Comparison of ENCODE assay signal across 20 mouse cellular contexts in the genomic region with DNA sequence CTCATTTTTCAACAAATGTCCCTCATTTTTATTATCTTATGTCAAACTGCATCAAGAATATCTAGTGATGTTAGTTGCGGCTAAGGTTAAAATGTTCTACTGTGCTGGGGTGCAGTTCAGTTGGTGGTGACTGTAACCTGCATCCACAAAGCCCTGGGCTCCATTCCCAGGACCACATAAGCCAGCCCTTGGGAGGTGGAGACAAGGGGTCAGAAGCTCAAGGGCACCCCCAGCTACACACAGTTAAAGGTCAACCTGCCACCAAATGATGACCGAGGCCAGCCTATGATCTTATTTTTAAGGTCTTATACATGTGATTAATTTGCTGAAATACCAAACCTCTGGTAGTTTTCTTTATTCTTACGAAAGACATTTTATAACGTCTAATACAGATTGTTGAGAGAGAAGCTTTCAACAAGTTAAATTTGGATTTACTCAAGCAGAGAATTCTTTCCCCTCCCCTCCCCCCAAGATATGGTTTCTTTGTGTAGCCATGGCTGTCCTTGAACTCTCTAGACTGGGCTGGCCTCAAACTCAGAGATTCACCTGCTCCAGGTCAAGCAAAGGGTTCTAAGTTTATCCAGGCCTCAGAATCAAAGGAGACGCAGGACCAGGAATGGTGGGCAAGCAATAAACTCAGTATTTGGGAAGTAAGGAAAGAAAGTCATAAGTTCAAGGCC.
A peak's percentile ranks its signal among the peaks of the same experiment; 100 is the strongest.
DNase-seq lines count a peak whose midpoint lies in the region; ATAC-seq and TF ChIP-seq lines count a peak whose summit lies in the region.
"Had no signal": no experiment of that assay in that cellular context is flagged by ENCODE, and none has a peak within 500 bp of the region (broad histone marks: within the 10 kb centered on the region; RNA-seq: fewer than 3 reads in every experiment).

No protein-coding gene starts in this region.

- peaks cover 82% of the 10 kb centered on the region for H3K4me1 ChIP-seq in E14TG2a.4 (replicated peaks; ENCODE audit: low read depth, low read length)
- H3K4me1 ChIP-seq in ES-E14 (ENCODE audit: control insufficient read depth in 2 of 2, insufficient read depth in 2 of 2, low read length in 2 of 2, poor library complexity in 1 of 2) = peaks cover 10 to 15% of the 10 kb centered on the region in 2 experiments
- no peaks in the 10 kb centered on the region for H3K4me1 ChIP-seq in forebrain, embryonic 13.5 days
- H3K4me1 ChIP-seq: embryonic facial prominence, embryonic 12.5 days; hindbrain, embryonic 15.5 days had no signal

- H3K9ac ChIP-seq in ES-E14 (ENCODE audit: insufficient read depth, low read depth, low read length, poor library complexity, severe bottlenecking) = no peak overlapping the region; the same call in 1 of the 2 replicates
- H3K9ac ChIP-seq in forebrain, embryonic 13.5 days = no peak overlapping the region
- H3K9ac ChIP-seq: embryonic facial prominence, embryonic 12.5 days; heart, embryonic 13.5 days; hindbrain, embryonic 15.5 days had no signal

- H3K4me2 ChIP-seq in forebrain, embryonic 13.5 days = no peak overlapping the region
- H3K4me2 ChIP-seq: embryonic facial prominence, embryonic 12.5 days; heart, embryonic 13.5 days; hindbrain, embryonic 15.5 days had no signal

- WGBS in forebrain, embryonic 13.5 days = 94% methylated on average over 5 of the region's 5 CpGs

- no peak for TF ChIP-seq CTCF in E14TG2a.4 (conservative IDR thresholded peaks at IDR 0.05; ENCODE audit: low read length)

- H3K27ac ChIP-seq in ES-E14 (ENCODE audit: insufficient read depth, low read depth, low read length, poor library complexity, severe bottlenecking) = peak overlapping the region; percentile 63; the same call in 1 of the 2 replicates
- H3K27ac ChIP-seq in forebrain, embryonic 13.5 days = no peak overlapping the region
- H3K27ac ChIP-seq: embryonic facial prominence, embryonic 12.5 days; heart, adult 2 months; heart, embryonic 13.5 days; hindbrain, embryonic 15.5 days had no signal

- in situ Hi-C loops in ES-E14 (cut with MboI; ENCODE audit: low sequenced_read_pairs in 2 of 2, unreplicated experiment in 2 of 2) = no loop called here

- H3K36me3 ChIP-seq in E14TG2a.4 (ENCODE audit: insufficient read depth, low read length) = no peaks in the 10 kb centered on the region
- H3K36me3 ChIP-seq in ES-E14 (ENCODE audit: control insufficient read depth, insufficient read depth, low read length, poor library complexity, severe bottlenecking) = no peaks in the 10 kb centered on the region
- no peaks in the 10 kb centered on the region for H3K36me3 ChIP-seq in forebrain, embryonic 13.5 days (ENCODE audit: poor library complexity, severe bottlenecking)
- H3K36me3 ChIP-seq: embryonic facial prominence, embryonic 12.5 days; heart, embryonic 13.5 days; hindbrain, embryonic 15.5 days had no signal

- no peaks in the 10 kb centered on the region for H3K27me3 ChIP-seq in E14TG2a.4 (ENCODE audit: insufficient read depth, low read length)
- H3K27me3 ChIP-seq in forebrain, embryonic 13.5 days = no peaks in the 10 kb centered on the region
- H3K27me3 ChIP-seq: embryonic facial prominence, embryonic 12.5 days; heart, embryonic 13.5 days; hindbrain, embryonic 15.5 days; Patski had no signal

- no peak for DNase-seq in ES-E14 (ENCODE audit: low read depth, low spot score)
- peak; percentile 89 for DNase-seq in adrenal gland, adult 2 months
- DNase-seq in adrenal gland, postnatal 25 days = peak; percentile 57
- no peak for DNase-seq in heart, adult 9 months (ENCODE audit: low spot score in 2 of 2)
- no peak for DNase-seq in testis, postnatal 10 days (ENCODE audit: low spot score)
- DNase-seq: cerebellum, adult 11 months; cerebellum, adult 9-10 months; cerebellum, postnatal 25 days; gastrocnemius, postnatal 14 days; heart, adult 2 months; heart, postnatal 36 days; kidney, adult 2 months had no signal

- ATAC-seq in forebrain, embryonic 13.5 days = no peak
- ATAC-seq: forebrain, embryonic 16.5 days; intestine, embryonic 16.5 days; Patski had no signal

- peak overlapping the region; percentile 73 for H3K4me3 ChIP-seq in E14TG2a.4 (replicated peaks; ENCODE audit: low read length)
- H3K4me3 ChIP-seq in ES-E14 (ENCODE audit: insufficient read depth in 1 of 2, low read depth in 1 of 2, low read length in 2 of 2, poor library complexity in 1 of 2, severe bottlenecking in 1 of 2) = peak overlapping the region; percentile 19 to 35; a peak in 3 of 4 replicates
- H3K4me3 ChIP-seq in forebrain, embryonic 13.5 days = no peak overlapping the region
- H3K4me3 ChIP-seq: embryonic facial prominence, embryonic 12.5 days; heart, adult 2 months; heart, embryonic 13.5 days; hindbrain, embryonic 15.5 days had no signal

- peaks cover 6% of the 10 kb centered on the region for H3K9me3 ChIP-seq in E14TG2a.4 (ENCODE audit: low read length)
- H3K9me3 ChIP-seq in ES-E14 (ENCODE audit: control insufficient read depth, insufficient read depth, low read depth, low read length) = no peaks in the 10 kb centered on the region
- no peaks in the 10 kb centered on the region for H3K9me3 ChIP-seq in forebrain, embryonic 13.5 days (replicated peaks)
- H3K9me3 ChIP-seq: embryonic facial prominence, embryonic 12.5 days; heart, embryonic 13.5 days; hindbrain, embryonic 15.5 days had no signal

TF ChIP-seq in ES-E14, 5 proteins besides CTCF, POLR2A, EP300 and RAD21:
- TF ChIP-seq HCFC1 (IDR thresholded peaks at IDR 0.05; ENCODE audit: borderline replicate concordance, insufficient read depth, low read length) (no peak), ZNF384 (IDR thresholded peaks at IDR 0.05; ENCODE audit: low read depth, low read length) (no peak), MAFK (IDR thresholded peaks at IDR 0.05; ENCODE audit: insufficient read depth, low read depth, low read length) (no peak), ZC3H11A (IDR thresholded peaks at IDR 0.05; ENCODE audit: borderline replicate concordance, low read depth, low read length) (no peak), CHD2 (IDR thresholded peaks at IDR 0.05; ENCODE audit: low read depth, low read length) (no peak)

Comparison
In these comparisons a context has a peak if more than half of its experiments do, and no peak if none do; other contexts are left out.
1. DNase-seq: peak in adrenal gland, adult 2 months (single experiment) and adrenal gland, postnatal 25 days (single experiment); none in ES-E14 (single experiment), heart, adult 9 months (0 of 2) and testis, postnatal 10 days (single experiment).